Mouse (Mus musculus): ENCODE data around the gene Fbxw2. TPM values are rescaled to one million over a fixed set of nuclear protein-coding genes. Genes with fewer than 3 reads are reported as not detected.
A peak's percentile ranks its signal among the peaks of the same experiment; 100 is the strongest.
"Not testable (repeated sequence)": the region's sequence is repeated elsewhere in the genome, so short reads cannot be mapped to it uniquely, and the experiment has no call there.

Gene Fbxw2
- polyA plus RNA-seq, 1 experiment from 2014 or later = 97.7 TPM

DNA sequence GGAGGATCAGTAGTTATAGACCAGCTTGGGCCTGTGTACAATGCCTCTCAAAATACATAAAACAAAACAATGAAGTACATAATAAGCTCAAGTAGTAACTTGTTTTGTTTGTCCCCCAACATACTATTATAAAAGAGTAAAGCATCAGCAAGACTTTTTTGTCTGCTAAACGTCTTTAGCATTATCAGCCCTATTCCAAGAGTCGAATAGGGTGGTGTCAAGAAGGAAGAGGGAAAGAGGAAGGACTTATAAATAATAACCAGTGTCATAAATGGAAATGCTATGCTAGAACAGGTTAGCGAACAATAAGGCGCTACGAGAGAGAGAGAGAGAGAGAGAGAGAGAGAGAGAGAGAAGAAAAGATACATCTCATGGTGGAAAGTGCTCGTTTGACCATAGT is 55.2 kb downstream of the Fbxw2 start:
- H3K9ac ChIP-seq = peak overlapping the region; percentile 93
- H3K4me2 ChIP-seq = peak overlapping the region; percentile 71
- no peaks in the 10 kb centered on the region for H3K27me3 ChIP-seq
- H3K4me3 ChIP-seq = peak overlapping the region; percentile 94
- ATAC-seq (ENCODE audit: insufficient number of reproducible peaks, insufficient read depth, low FRiP score, low TSS enrichment, low read depth) = no peak
- peaks cover 32% of the 10 kb centered on the region for H3K4me1 ChIP-seq
- WGBS = 4% methylated on average over 6 of the region's 6 CpGs
- H3K27ac ChIP-seq = peak overlapping the region; percentile 88
- H3K36me3 ChIP-seq = peaks cover 31% of the 10 kb centered on the region
- H3K9me3 ChIP-seq = no peaks in the 10 kb centered on the region

DNA sequence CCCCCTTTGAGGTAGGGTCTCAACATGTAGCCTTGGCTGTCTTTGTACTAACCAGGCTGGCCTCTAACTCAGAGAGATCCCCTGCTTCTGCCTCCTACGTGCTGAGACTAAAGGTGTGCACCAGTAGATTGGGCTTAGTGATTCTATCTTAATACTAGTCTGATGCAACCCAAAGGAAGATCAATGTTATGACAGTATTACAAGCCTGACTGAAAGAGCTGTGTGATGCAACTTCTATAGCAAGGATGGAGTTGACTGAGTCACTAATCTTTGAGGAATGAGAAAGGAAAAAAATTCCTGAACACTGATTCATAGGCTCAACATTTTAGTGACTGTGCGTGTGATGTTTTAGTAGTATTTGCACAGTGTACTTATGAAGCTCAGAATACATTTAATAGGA is 56.1 kb downstream of the Fbxw2 start:
- H3K4me3 ChIP-seq = peak overlapping the region; percentile 94; the same call in 1 of the 2 replicates
- ATAC-seq (ENCODE audit: insufficient number of reproducible peaks, insufficient read depth, low FRiP score, low TSS enrichment, low read depth) = no peak
- no peaks in the 10 kb centered on the region for H3K27me3 ChIP-seq
- no peaks in the 10 kb centered on the region for H3K9me3 ChIP-seq
- peak overlapping the region; percentile 71; the same call in 1 of the 2 replicates for H3K4me2 ChIP-seq
- H3K36me3 ChIP-seq = peaks cover 23% of the 10 kb centered on the region
- no peak overlapping the region for H3K27ac ChIP-seq
- H3K4me1 ChIP-seq = peaks cover 25% of the 10 kb centered on the region
- H3K9ac ChIP-seq = no peak overlapping the region; the same call in 1 of the 2 replicates
- WGBS = 94% methylated on average over 2 of the region's 2 CpGs

DNA sequence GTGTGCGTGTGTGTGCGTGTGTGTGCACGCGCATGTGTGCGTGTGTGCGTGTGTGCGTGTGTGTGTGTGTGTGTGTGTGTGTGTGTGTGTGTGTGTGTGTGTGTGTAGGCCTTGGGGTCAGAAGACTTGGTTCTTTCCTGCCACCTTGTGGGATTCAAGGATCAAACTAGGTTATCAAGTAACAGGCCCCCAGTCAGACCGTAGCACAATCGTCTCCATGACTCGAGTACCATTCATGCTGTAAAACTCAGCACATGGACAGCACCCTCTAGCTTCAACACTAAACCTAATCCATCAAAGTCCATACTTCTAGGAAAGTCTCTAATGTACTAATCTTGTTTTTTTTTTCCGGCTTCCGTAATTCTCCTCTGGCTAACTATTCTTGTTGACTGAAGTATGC is 61.3 kb downstream of the Fbxw2 start:
- H3K4me3 ChIP-seq = no peak overlapping the region
- no peak overlapping the region for H3K9ac ChIP-seq
- H3K4me1 ChIP-seq = no peaks in the 10 kb centered on the region
- no peaks in the 10 kb centered on the region for H3K9me3 ChIP-seq
- H3K27me3 ChIP-seq = no peaks in the 10 kb centered on the region
- H3K27ac ChIP-seq = no peak overlapping the region
- no peak overlapping the region for H3K4me2 ChIP-seq
- WGBS = 72% methylated on average over 9 of the region's 12 CpGs
- H3K36me3 ChIP-seq = no peaks in the 10 kb centered on the region
- no peak for ATAC-seq (ENCODE audit: insufficient number of reproducible peaks, insufficient read depth, low FRiP score, low TSS enrichment, low read depth)

DNA sequence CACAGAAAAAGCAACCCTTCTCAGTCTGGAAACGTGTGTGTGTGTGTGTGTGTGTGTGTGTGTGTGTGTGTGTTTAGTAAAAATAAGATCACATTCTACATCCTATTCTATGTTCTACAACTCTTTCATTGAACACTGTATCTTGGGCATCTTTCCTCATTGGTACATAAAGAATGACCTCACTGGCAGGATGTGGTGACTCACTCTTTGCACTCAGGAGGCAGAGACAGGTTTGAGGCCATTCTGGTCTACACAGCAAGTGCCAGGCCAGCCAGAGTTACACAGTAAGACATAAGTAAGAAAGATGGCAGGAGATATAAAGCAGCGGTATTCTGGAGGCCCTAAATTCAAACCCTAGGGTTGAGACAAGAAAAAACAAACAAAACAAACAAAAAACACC is 63.2 kb downstream of the Fbxw2 start:
- no peak overlapping the region for H3K9ac ChIP-seq
- no peaks in the 10 kb centered on the region for H3K36me3 ChIP-seq
- no peak overlapping the region for H3K4me3 ChIP-seq
- H3K4me2 ChIP-seq = no peak overlapping the region
- no peaks in the 10 kb centered on the region for H3K4me1 ChIP-seq
- WGBS = 59% methylated on average over 2 of the region's 2 CpGs
- H3K9me3 ChIP-seq = no peaks in the 10 kb centered on the region
- no peaks in the 10 kb centered on the region for H3K27me3 ChIP-seq
- ATAC-seq (ENCODE audit: insufficient number of reproducible peaks, insufficient read depth, low FRiP score, low TSS enrichment, low read depth) = no peak
- H3K27ac ChIP-seq = no peak overlapping the region

DNA sequence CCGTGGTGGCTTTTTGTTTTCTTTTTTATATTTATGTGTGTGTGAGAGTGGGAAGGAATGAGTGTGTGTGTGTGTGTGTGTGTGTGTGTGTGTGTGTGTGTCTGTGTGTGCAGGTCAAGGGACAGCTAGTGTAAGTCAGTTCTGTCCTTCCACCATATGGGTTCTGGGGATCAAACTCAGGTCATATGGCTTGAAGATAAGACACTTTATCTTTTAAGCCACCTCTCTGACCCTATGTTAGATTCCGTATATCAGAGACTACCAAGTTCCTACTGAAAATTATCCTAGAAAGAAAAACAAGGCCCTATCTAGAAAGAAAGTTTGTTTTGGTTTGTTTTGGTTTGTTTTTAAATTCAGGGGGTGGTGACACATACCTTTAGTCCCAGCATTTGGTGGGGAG is 63.9 kb downstream of the Fbxw2 start:
- no peak overlapping the region for H3K4me3 ChIP-seq
- no peaks in the 10 kb centered on the region for H3K4me1 ChIP-seq
- no peaks in the 10 kb centered on the region for H3K9me3 ChIP-seq
- no peak overlapping the region for H3K4me2 ChIP-seq
- H3K36me3 ChIP-seq = no peaks in the 10 kb centered on the region
- no peak overlapping the region for H3K9ac ChIP-seq
- no peak overlapping the region for H3K27ac ChIP-seq
- ATAC-seq (ENCODE audit: insufficient number of reproducible peaks, insufficient read depth, low FRiP score, low TSS enrichment, low read depth) = no peak
- no peaks in the 10 kb centered on the region for H3K27me3 ChIP-seq
- 89% methylated on average over 2 of the region's 2 CpGs for WGBS

DNA sequence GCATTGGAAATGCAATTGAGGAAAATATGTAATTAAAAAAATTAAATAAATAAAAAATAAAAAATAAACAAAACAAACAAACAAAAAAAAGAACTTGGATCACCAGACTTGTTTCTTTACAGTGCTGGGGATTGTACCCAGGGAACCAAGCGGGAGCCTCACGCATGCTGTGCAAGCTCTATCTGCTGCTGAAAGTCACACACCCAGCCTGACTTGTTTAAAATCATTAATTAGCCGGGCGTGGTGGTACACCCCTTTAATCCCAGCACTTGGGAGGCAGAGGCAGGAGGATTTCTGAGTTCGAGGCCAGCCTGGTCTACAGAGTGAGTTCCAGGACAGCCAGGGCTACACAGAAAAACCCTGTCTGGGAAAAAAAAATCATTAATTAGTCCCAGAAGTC is 64.8 kb downstream of the Fbxw2 start:
- not testable (repeated sequence) for H3K4me1 ChIP-seq; H3K4me3 ChIP-seq; H3K27ac ChIP-seq; H3K9ac ChIP-seq; H3K9me3 ChIP-seq; H3K27me3 ChIP-seq; H3K36me3 ChIP-seq; H3K4me2 ChIP-seq; ATAC-seq (ENCODE audit: insufficient number of reproducible peaks, insufficient read depth, low FRiP score, low TSS enrichment, low read depth)
- WGBS = 89% methylated on average over 5 of the region's 5 CpGs

DNA sequence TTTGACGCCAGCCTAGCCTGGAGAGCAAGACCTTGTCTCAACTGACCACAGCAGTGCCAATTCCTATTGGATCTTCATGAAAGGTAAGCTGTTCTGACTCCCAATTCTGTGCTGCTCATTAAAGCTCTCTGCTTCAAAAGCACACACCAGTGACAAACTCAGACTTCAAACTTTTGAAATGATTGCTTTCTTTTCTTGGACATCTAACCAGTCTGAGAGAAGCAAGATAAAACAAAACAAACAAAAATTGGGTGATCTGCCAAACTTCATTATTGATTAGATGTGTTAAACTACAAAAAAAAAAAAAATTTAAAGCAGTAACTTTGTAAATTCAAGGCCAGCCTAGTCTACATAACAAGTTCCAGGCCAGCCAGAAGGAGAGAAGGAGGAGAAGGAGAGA is 68.8 kb downstream of the Fbxw2 start:
- 74% methylated on average over 1 of the region's 1 CpGs for WGBS
- Histone ChIP-seq H3K4me2 (no peak overlapping the region), H3K4me3 (no peak overlapping the region), H3K9me3 (no peaks in the 10 kb centered on the region), H3K27ac (no peak overlapping the region), H3K36me3 (no peaks in the 10 kb centered on the region), H3K4me1 (peaks cover 12% of the 10 kb centered on the region), H3K27me3 (no peaks in the 10 kb centered on the region), H3K9ac (no peak overlapping the region)
- no peak for ATAC-seq (ENCODE audit: insufficient number of reproducible peaks, insufficient read depth, low FRiP score, low TSS enrichment, low read depth)

DNA sequence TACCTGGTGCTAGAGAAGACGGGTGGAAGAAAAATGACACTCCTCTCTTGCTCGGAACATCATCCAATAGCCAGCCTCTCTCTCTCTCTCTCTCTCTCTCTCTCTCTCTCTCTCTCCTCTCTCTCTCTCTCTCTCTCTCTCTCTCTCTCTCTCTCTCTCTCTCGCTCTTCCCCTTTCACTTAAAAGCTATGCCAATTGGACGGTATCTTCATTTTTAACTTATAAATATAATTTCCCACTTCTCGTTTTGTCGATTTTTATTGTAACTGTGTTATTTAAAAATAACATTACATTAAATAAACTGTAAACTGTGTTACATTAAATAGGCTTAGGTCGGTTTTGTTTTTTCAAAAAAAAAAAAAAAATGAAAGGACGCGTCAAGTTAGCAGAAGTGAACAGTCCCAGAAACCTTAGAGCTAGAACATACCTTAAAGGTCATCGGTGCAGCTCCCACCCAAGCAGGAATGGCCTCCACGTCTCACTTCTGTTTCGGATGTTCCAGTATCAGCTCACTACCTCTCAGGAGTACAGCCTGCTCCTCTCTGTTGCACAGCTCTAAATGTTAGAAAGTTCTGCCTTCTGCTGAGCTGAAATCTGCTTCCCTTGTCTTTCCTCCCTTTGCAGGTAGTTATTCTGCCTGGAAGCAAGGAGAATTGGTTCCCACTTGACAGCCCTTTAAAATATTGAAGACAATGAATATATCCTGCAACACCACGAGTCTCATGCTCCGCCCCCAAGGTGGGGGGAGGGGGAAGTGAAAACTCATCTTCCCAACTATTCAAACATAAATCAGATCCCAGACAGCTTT is 71.4 kb downstream of the Fbxw2 start, which contains the start of gene Gapvd1:
TSS of gene Gapvd1 (minus strand) at position 682 of the 808 bp plus-strand sequence.
- no peaks in the 10 kb centered on the region for H3K9me3 ChIP-seq
- peak within 1 kb of the TSS; percentile 94 for H3K4me3 ChIP-seq
- peak within 1 kb of the TSS; percentile 92 for H3K27ac ChIP-seq
- H3K4me2 ChIP-seq = peak within 1 kb of the TSS; percentile 67
- no peaks in the 10 kb centered on the region for H3K27me3 ChIP-seq
- WGBS = 1% methylated on average over 14 of the region's 14 CpGs
- ATAC-seq (ENCODE audit: insufficient number of reproducible peaks, insufficient read depth, low FRiP score, low TSS enrichment, low read depth) = no peak
- no peaks in the 10 kb centered on the region for H3K36me3 ChIP-seq
- H3K9ac ChIP-seq = peak within 1 kb of the TSS; percentile 97
- peaks cover 18% of the 10 kb centered on the region for H3K4me1 ChIP-seq

Other genes with a start within 250 kb of the Fbxw2 start
- gene Gapvd1, start 71.1 kb downstream of the Fbxw2 start, polyA plus RNA-seq (2015; fragmentation: Nextera tagmentation; extraction: Ambion mirVana) = 92.3 and 97.1 TPM in 2 replicates
- 753 and 870 TPM in 2 replicates for gene Hspa5, start 54.3 kb downstream of the Fbxw2 start, polyA plus RNA-seq (2015; fragmentation: Nextera tagmentation; extraction: Ambion mirVana)
- 32.2 and 35.8 TPM in 2 replicates for gene Rabepk, start 26.4 kb downstream of the Fbxw2 start, polyA plus RNA-seq (2015; fragmentation: Nextera tagmentation; extraction: Ambion mirVana)
- 0.15 TPM in 1 of 2 replicates, not detected in the other for gene Gm34653, start 6.7 kb upstream of the Fbxw2 start, polyA plus RNA-seq (2015; fragmentation: Nextera tagmentation; extraction: Ambion mirVana)
- 0.15 TPM in 2 replicates for gene Cutal, start 48.1 kb upstream of the Fbxw2 start, polyA plus RNA-seq (2015; fragmentation: Nextera tagmentation; extraction: Ambion mirVana)
- gene Psmd5, start 48.7 kb upstream of the Fbxw2 start, polyA plus RNA-seq (2015; fragmentation: Nextera tagmentation; extraction: Ambion mirVana) = 96.4 and 101 TPM in 2 replicates
- 3.5 and 5.2 TPM in 2 replicates for gene Phf19, start 87.7 kb upstream of the Fbxw2 start, polyA plus RNA-seq (2015; fragmentation: Nextera tagmentation; extraction: Ambion mirVana)
- 2.4 and 4.3 TPM in 2 replicates for gene Traf1, start 135.5 kb upstream of the Fbxw2 start, polyA plus RNA-seq (2015; fragmentation: Nextera tagmentation; extraction: Ambion mirVana)
- gene Hc, start 235.1 kb upstream of the Fbxw2 start, polyA plus RNA-seq (2015; fragmentation: Nextera tagmentation; extraction: Ambion mirVana) = 0.52 TPM in 1 of 2 replicates, not detected in the other